Mouse (Mus musculus) gastrocnemius, postnatal 14 days (tissue): ENCODE results near the gene Arhgap24. TPM values are rescaled to one million over a fixed set of nuclear protein-coding genes. Genes with fewer than 3 reads are reported as not detected.
A peak's percentile ranks its signal among the peaks of the same experiment; 100 is the strongest.

Experiments
- DNase-seq: peaks from one replicate; pipeline ENCODE4 v3.0.0; 2021; ENCODE audit warnings: mixed read lengths
- intact Hi-C: fragments of 180-260 bp; cut with DNase I; formaldehyde crosslinking; loops from one replicate; pipeline ENCODE4 v1.15.1; 2025; ENCODE audit warnings: low total_unique reads
- long read RNA-seq, 2 experiments: library from polyadenylated mRNA; stranded (forward); transcript quantifications; one replicate each; pipeline ENCODE4 v2.0.0; 2021
- total RNA-seq, 2 experiments: library from RNA; stranded (reverse); gene quantifications; 2 replicates each; pipeline ENCODE4 v1.2.3; 2021

Arhgap24 gene
- total RNA-seq = 10 to 100 TPM; 18.4 to 18.6 TPM
- long read RNA-seq, experiment 1, transcript Arhgap24-204 (8 exons, 2,783 nt) = major isoform, 9 of 17 reads
- long read RNA-seq, experiment 1, partial matches to known transcripts = 2 of 17 reads
- long read RNA-seq, experiment 1, other reads (novel, unspliced or antisense) = 2 of 17 reads
- long read RNA-seq, experiment 2, transcript Arhgap24-204 (8 exons, 2,783 nt) = major isoform, 9 of 17 reads
- long read RNA-seq, experiment 2, partial matches to known transcripts = 4 of 17 reads
- long read RNA-seq, experiment 2, other reads (novel, unspliced or antisense) = 0 of 17 reads

DNA sequence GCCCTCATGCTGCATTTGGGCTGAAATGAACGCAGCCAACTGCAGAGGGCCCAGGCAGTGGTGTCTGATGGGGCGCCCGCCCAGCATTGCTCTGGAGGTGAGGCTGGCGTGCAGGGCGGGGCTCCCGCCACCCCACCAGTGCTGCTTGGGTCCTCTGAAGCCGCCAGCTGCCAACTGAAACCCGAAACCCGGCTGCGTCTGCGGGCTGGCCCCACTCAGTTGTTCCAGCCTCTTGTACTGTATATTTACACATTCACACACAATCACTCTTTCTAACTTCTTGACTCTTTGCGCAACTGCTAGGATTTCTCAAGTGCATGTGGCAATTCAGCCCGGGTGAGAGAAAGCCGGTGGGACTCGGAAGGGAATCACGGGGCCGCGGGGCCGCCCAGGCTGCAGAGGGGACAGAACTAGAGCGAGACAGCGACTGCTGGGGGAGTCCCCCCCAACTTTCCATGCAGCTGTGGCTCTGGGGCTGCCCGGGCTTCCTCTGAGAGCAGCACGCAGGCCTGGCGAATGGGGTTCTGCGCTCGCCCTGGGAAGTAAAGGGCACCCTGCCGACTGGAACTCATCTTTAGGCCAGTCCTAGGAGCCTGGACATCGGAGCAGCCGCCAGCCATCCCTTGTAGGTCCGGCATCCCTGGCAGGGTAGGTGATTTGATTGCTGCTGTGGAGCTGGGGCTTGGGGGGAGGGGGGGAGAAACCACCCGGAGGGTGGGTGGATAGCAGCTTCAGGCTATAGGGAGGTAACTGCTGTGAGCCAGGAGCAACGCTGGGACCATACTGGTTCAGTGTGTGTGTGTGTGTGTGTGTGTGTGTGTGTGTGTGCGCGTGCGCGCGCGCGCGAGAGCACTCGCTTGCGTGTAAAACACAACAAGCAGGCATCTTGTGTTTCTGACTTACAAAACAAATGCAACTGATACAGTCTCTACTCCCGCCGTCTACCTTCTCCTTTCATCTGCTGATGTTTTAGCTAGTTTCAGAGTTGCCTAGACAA lies at the start of gene Arhgap24:
Gene Arhgap24, plus strand, starts transcription at position 177 of the 997 bp plus-strand sequence.
- intact Hi-C loops = no loop called here

GRCm38 (mm10) chr5:102434182-102434581 lies 47.0 kb upstream of the Arhgap24 start:
- intact Hi-C loops = no loop called here
- no peak for DNase-seq

More for the DNA sequence above, at the start of gene Arhgap24:
- DNase-seq = peak; percentile 64

- intact Hi-C loops = no loop called here
Observed at GRCm38 (mm10) chr5:102436581-102436980, 44.6 kb upstream of the Arhgap24 start.

DNA sequence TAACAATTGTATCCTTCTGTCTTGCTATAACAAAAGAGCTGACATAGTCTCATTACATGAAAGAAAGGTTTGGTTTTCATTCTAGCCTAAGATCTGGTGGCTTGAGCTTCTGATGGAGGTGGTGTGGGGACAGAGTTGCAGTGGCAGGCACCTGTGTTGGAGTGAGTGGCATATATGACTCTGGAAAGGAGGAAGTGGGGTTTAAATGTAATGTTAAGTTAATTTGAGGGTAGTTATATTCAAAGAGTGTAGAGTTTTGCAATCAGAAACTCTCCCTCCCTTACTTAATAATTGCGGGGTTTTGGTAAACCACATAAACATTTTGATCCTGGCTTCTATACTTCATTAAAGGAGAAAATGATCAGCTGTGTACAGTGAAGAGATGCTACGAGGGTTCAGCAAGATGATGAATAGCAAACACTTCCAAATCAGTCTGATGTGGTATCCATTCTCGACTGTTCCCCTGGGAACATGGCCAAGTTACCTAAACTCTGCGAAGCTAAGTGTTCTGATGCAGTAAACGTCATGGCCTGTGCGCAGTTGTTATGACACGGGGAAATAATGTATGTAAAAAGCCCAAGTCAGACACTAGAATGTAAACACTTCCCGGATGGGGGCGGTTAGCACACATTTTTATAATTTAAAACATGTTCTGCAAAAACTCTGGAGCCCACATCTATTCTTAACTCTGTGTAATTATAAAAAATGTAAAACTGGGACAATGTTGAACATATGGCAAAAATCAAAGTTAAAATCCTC lies 41.9 kb upstream of the Arhgap24 start:
- intact Hi-C loops = no loop called here
- no peak for DNase-seq

More at GRCm38 (mm10) chr5:102436581-102436980, 44.6 kb upstream of the Arhgap24 start:
- DNase-seq = no peak

- intact Hi-C loops = no loop called here
- DNase-seq = no peak
Observed at GRCm38 (mm10) chr5:102447436-102447835, 33.8 kb upstream of the Arhgap24 start.

- no peak for DNase-seq
- intact Hi-C loops = no loop called here
Observed at GRCm38 (mm10) chr5:102450897-102451296, 30.3 kb upstream of the Arhgap24 start.

DNA sequence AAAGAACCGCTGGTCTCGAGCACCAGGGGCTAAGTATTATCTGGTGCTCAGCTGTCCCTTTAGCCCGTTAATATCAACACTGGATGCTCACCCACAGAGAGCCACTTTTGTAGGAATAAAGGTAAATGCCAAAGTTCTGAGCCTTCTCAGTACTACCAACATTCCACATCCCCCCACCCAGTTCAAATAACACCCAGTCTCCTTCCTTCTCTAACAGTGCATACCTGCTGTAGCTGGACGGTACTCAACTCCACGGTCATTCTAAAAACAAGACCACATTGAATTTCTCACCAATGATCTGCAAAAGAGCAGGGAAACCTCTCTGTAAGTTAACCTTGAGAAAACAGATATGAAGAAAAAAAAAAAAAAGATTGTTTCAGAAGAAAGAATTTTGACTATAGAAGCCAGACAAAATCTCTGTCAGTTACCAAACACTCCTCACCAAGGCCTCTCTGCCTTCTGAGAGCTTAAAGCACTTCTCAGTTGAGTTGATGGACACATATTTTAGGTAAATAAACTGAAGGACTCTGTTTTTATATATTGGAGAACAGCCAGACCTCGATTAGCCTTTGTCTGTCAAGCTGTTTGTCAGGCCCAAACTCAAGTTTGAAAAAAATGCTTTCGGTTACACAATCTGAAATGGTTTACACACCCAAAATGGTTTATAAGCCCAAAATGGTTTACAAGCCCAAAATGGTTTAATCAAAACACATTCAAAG lies 29.0 kb upstream of the Arhgap24 start:
- DNase-seq = no peak
- intact Hi-C loops = no loop called here

- intact Hi-C loops = no loop called here
- no peak for DNase-seq
Observed at GRCm38 (mm10) chr5:102453324-102453723, 27.9 kb upstream of the Arhgap24 start.

DNA sequence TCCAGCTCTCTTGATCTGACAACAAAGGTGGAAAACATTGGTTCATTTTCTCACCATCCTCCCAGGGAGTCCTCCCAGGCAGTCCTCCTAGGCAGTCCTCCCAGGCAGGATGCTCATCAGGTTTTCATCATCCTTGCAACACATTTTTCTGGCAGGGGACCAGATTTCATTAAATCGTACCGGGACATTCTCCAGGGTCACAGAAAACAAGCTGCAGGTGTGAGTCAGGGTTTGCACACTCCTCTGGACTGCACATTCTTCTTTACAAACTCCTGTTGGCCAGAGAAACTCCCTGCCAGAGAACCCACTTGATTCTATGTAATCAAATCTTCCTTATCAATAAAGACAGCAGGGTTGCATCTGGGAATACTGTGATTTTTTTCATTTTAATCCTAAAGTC lies 25.9 kb upstream of the Arhgap24 start:
- intact Hi-C loops = no loop called here
- no peak for DNase-seq

- intact Hi-C loops = no loop called here
- DNase-seq = no peak
Observed at GRCm38 (mm10) chr5:102460452-102461197, 20.6 kb upstream of the Arhgap24 start.

DNA sequence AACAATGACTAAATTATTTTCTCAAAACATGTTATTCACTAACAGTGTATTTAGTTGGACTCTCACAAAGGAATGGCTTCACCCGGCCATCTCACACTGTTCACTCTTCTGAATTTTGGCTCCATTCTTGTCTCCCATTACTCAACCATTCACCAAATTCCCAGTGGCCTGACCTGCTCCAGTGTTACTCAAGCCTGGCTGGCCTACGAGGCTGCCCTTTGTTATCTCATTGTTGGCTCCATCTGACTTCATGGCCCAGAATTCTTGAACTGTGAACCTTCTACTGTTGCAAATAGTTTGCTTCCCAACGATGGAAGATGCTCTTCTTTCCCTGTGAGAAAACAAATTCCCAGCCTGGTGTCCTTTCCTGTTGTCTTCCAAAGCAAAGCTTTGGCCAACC lies 18.2 kb upstream of the Arhgap24 start:
- intact Hi-C loops = no loop called here
- no peak for DNase-seq

DNA sequence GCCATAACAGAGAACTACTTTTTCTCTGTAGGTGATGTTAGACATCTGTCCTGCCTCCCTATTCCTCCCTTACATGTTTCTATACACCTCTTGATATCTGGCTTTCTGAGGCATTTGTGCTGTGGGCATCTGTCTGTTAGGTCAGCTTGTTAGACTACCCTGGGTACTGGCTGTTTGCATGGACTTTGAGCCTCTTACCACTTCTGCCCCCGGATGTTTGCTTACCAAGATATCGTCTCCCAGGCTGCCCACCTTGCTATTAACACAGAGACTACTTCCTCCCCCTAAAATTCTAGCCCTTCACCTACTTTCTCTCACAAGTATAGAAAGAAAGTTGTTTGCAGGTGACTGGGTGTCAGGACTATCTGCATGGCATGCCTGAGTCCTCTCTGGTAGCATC lies 15.8 kb upstream of the Arhgap24 start:
- intact Hi-C loops = no loop called here
- DNase-seq = no peak

GRCm38 (mm10) chr5:102468292-102468691 lies 12.9 kb upstream of the Arhgap24 start:
- DNase-seq = no peak
- intact Hi-C loops = no loop called here

GRCm38 (mm10) chr5:102470284-102470683 lies 10.9 kb upstream of the Arhgap24 start:
- DNase-seq = no peak
- intact Hi-C loops = no loop called here

DNA sequence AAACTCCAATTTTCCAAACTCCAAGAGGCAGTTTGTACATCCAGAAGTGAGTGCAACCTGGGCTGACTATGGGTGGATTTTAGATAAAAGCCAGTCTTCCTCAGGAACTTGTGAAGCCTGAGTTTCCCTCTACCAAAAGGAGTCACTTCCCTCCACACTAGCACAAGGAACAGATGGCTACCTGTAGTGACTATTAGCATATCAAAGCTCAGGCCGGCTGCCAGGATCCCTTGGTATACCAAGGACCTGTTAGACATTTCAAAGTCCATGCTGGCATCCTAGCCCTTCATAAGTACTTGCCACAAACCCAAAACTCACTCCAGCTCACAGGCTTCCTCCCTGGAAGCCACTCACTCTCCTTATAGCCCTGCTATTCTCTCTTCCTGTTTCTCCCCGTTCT lies 3.1 kb upstream of the Arhgap24 start:
- intact Hi-C loops = no loop called here
- no peak for DNase-seq

- intact Hi-C loops = no loop called here
- DNase-seq = no peak
Observed at GRCm38 (mm10) chr5:102483285-102483975, 2.2 kb downstream of the Arhgap24 start.

GRCm38 (mm10) chr5:102491554-102491953 lies 10.4 kb downstream of the Arhgap24 start:
- no peak for DNase-seq
- intact Hi-C loops = no loop called here

- intact Hi-C loops = no loop called here
- DNase-seq = no peak
Observed at GRCm38 (mm10) chr5:102492152-102492551, 11.0 kb downstream of the Arhgap24 start.
